Mouse (Mus musculus) intestine, embryonic 16.5 days (tissue): ENCODE measurements at regions not wholly inside any gene's neighbourhood (a gene's known extent, or its start where the extent isn't known, plus 50 kb on each side); places are given as distances from the start of the nearest gene placed in this dataset.
A peak's percentile ranks its signal among the peaks of the same experiment; 100 is the strongest.

Source experiments
- ATAC-seq: fragments of 200-750 bp; cut with Nextera tagmentation; 2 replicates; pipeline ENCODE4 v1.8.0; 2017; ENCODE audit warnings: moderate TSS enrichment, moderate library complexity
- H3K27ac ChIP-seq: fragments of 300-500 bp; sonication (generic); 2 replicates; pipeline ENCODE4 v1.5.1; 2014; ENCODE audit warnings: mild to moderate bottlenecking, low read length
- H3K27me3 ChIP-seq: fragments of 300-500 bp; sonication (generic); replicated peaks from 2 replicates; pipeline ENCODE4 v1.6.1; 2014; ENCODE audit warnings: low read length, control low read depth, mixed read lengths; ENCODE audit not compliant: control insufficient read depth, insufficient read depth
- H3K36me3 ChIP-seq: fragments of 300-500 bp; sonication (generic); 2 replicates; pipeline ENCODE4 v1.6.1; 2014; ENCODE audit warnings: low read length, control low read depth; ENCODE audit not compliant: control insufficient read depth, insufficient read depth
- H3K4me1 ChIP-seq: fragments of 300-500 bp; sonication (generic); 2 replicates; pipeline ENCODE4 v1.6.1; 2014; ENCODE audit warnings: low read length, control low read depth, mixed read lengths; ENCODE audit not compliant: control insufficient read depth, insufficient read depth
- H3K4me2 ChIP-seq: fragments of 300-500 bp; sonication (generic); 2 replicates; pipeline ENCODE4 v1.6.1; 2014; ENCODE audit warnings: low read depth, low read length, control low read depth
- H3K4me3 ChIP-seq: fragments of 300-500 bp; sonication (generic); 2 replicates; pipeline ENCODE4 v1.5.1; 2014; ENCODE audit warnings: mild to moderate bottlenecking, low read length
- H3K9ac ChIP-seq: fragments of 300-500 bp; sonication (generic); 2 replicates; pipeline ENCODE4 v1.6.1; 2014; ENCODE audit warnings: low read depth, low read length
- H3K9me3 ChIP-seq: fragments of 300-500 bp; sonication (generic); 2 replicates; pipeline ENCODE4 v1.6.1; 2016; ENCODE audit warnings: low read length, control low read depth; ENCODE audit not compliant: control insufficient read depth
- WGBS: fragments of 180-500 bp; shearing (Covaris S2); extraction: QIAGEN DNeasy Blood & Tissue Kit; methylation state at CpG from one replicate; pipeline ENCODE4 v1.1.7; 2014; 5-methylcytosine and 5-hydroxymethylcytosine counted together

- Histone ChIP-seq H3K27me3 (no peaks in the 10 kb centered on the region), H3K9ac (no peak overlapping the region), H3K27ac (no peak overlapping the region), H3K9me3 (no peaks in the 10 kb centered on the region), H3K4me1 (no peaks in the 10 kb centered on the region), H3K36me3 (no peaks in the 10 kb centered on the region), H3K4me2 (no peak overlapping the region), H3K4me3 (no peak overlapping the region)
- 71% methylated on average over 5 of the region's 5 CpGs for WGBS
- ATAC-seq, result no peak
Observed at GRCm38 (mm10) chr9:69886351-69886750, 102.9 kb upstream of the Bnip2 start.

- ATAC-seq, result no peak
- no peaks in the 10 kb centered on the region for H3K4me1 ChIP-seq
- no peak overlapping the region for H3K27ac ChIP-seq
- no peaks in the 10 kb centered on the region for H3K27me3 ChIP-seq
- no peak overlapping the region for H3K4me2 ChIP-seq
- WGBS, result 56% methylated on average over 10 of the region's 10 CpGs
- no peaks in the 10 kb centered on the region for H3K9me3 ChIP-seq
- no peak overlapping the region for H3K9ac ChIP-seq
- no peak overlapping the region for H3K4me3 ChIP-seq
- H3K36me3 ChIP-seq, result no peaks in the 10 kb centered on the region
Observed at GRCm38 (mm10) chr9:69898016-69898415, 91.2 kb upstream of the Bnip2 start.

GRCm38 (mm10) chr9:69899371-69899770 is 89.9 kb upstream of the Bnip2 start:
- H3K27me3 ChIP-seq, result no peaks in the 10 kb centered on the region
- H3K9ac ChIP-seq, result no peak overlapping the region
- no peaks in the 10 kb centered on the region for H3K9me3 ChIP-seq
- no peaks in the 10 kb centered on the region for H3K4me1 ChIP-seq
- no peak for ATAC-seq
- no peak overlapping the region for H3K27ac ChIP-seq
- no peaks in the 10 kb centered on the region for H3K36me3 ChIP-seq
- 19% methylated on average over 11 of the region's 11 CpGs for WGBS
- no peak overlapping the region for H3K4me3 ChIP-seq
- no peak overlapping the region for H3K4me2 ChIP-seq

- no peak overlapping the region for H3K9ac ChIP-seq
- H3K27me3 ChIP-seq, result no peaks in the 10 kb centered on the region
- 51% methylated on average over 6 of the region's 6 CpGs for WGBS
- H3K4me3 ChIP-seq, result no peak overlapping the region
- no peaks in the 10 kb centered on the region for H3K36me3 ChIP-seq
- no peak overlapping the region for H3K4me2 ChIP-seq
- H3K4me1 ChIP-seq, result no peaks in the 10 kb centered on the region
- no peak overlapping the region for H3K27ac ChIP-seq
- ATAC-seq, result no peak
- H3K9me3 ChIP-seq, result no peaks in the 10 kb centered on the region
Observed at GRCm38 (mm10) chr9:69900871-69901270, 88.4 kb upstream of the Bnip2 start.

GRCm38 (mm10) chr9:69907123-69907945 is 81.9 kb upstream of the Bnip2 start:
- no peak overlapping the region for H3K27ac ChIP-seq
- peak overlapping the region; percentile 3; the same call in 1 of the 2 replicates for H3K4me3 ChIP-seq
- H3K9ac ChIP-seq, result no peak overlapping the region
- 13% methylated on average over 21 of the region's 21 CpGs for WGBS
- H3K9me3 ChIP-seq, result no peaks in the 10 kb centered on the region
- no peaks in the 10 kb centered on the region; the same call in 1 of the 2 replicates for H3K27me3 ChIP-seq
- no peak for ATAC-seq
- no peaks in the 10 kb centered on the region for H3K4me1 ChIP-seq
- H3K4me2 ChIP-seq, result no peak overlapping the region
- no peaks in the 10 kb centered on the region for H3K36me3 ChIP-seq

GRCm38 (mm10) chr9:69910621-69911020 is 78.6 kb upstream of the Bnip2 start:
- ATAC-seq, result no peak
- WGBS, result 47% methylated on average over 4 of the region's 4 CpGs
- H3K36me3 ChIP-seq, result no peaks in the 10 kb centered on the region

GRCm38 (mm10) chr9:69928126-69928525 is 61.1 kb upstream of the Bnip2 start:
- H3K4me2 ChIP-seq, result no peak overlapping the region
- no peaks in the 10 kb centered on the region for H3K36me3 ChIP-seq
- no peaks in the 10 kb centered on the region for H3K4me1 ChIP-seq
- H3K9me3 ChIP-seq, result no peaks in the 10 kb centered on the region
- no peak overlapping the region for H3K27ac ChIP-seq
- 70% methylated on average over 2 of the region's 2 CpGs for WGBS
- no peak overlapping the region for H3K4me3 ChIP-seq
- H3K9ac ChIP-seq, result no peak overlapping the region
- H3K27me3 ChIP-seq, result no peaks in the 10 kb centered on the region
- no peak for ATAC-seq

More at GRCm38 (mm10) chr9:69910621-69911020, 78.6 kb upstream of the Bnip2 start:
- Histone ChIP-seq H3K4me2 (no peak overlapping the region), H3K9ac (no peak overlapping the region), H3K27me3 (no peaks in the 10 kb centered on the region; the same call in 1 of the 2 replicates), H3K9me3 (no peaks in the 10 kb centered on the region), H3K27ac (no peak overlapping the region), H3K4me1 (no peaks in the 10 kb centered on the region), H3K4me3 (no peak overlapping the region)

- H3K27ac ChIP-seq, result no peak overlapping the region
- H3K36me3 ChIP-seq, result no peaks in the 10 kb centered on the region
- no peaks in the 10 kb centered on the region for H3K27me3 ChIP-seq
- H3K9ac ChIP-seq, result no peak overlapping the region
- no peak overlapping the region for H3K4me3 ChIP-seq
- no peak for ATAC-seq
- WGBS, result 60% methylated on average over 3 of the region's 3 CpGs
- no peaks in the 10 kb centered on the region for H3K9me3 ChIP-seq
- H3K4me2 ChIP-seq, result no peak overlapping the region
- no peaks in the 10 kb centered on the region for H3K4me1 ChIP-seq
Observed at GRCm38 (mm10) chr9:69937863-69938262, 51.4 kb upstream of the Bnip2 start.
